Mouse (Mus musculus): ENCODE results near the gene Nkx2-5. TPM values are rescaled to one million over a fixed set of nuclear protein-coding genes. Genes with fewer than 3 reads are reported as not detected.

The Nkx2-5 gene
- polyA plus RNA-seq, 1 experiment = 11.4 TPM

GRCm38 (mm10) chr17:26838911-26839717 is 5.7 kb downstream of the Nkx2-5 start:
- 4% methylated on average over 85 of the region's 87 CpGs for WGBS
- H3K27me3 ChIP-seq (ENCODE audit: control insufficient read depth, insufficient read depth, low read length) = peaks cover 38% of the 10 kb centered on the region; the same call in 1 of the 2 replicates

GRCm38 (mm10) chr17:26838191-26838910 is 6.5 kb downstream of the Nkx2-5 start:
- Histone ChIP-seq H3K4me1 (replicated peaks; ENCODE audit: control insufficient read depth, insufficient read depth, low read length) (no peaks in the 10 kb centered on the region), H3K4me3 (ENCODE audit: control insufficient read depth, insufficient read depth, low read length) (no peak overlapping the region), H3K36me3 (ENCODE audit: control insufficient read depth, insufficient read depth, low read length) (no peaks in the 10 kb centered on the region), H3K27ac (ENCODE audit: control insufficient read depth, insufficient read depth, low read length) (no peak overlapping the region), H3K27me3 (ENCODE audit: control insufficient read depth, insufficient read depth, low read length) (peaks cover 32% of the 10 kb centered on the region; the same call in 1 of the 2 replicates)
- WGBS = 10% methylated on average over 37 of the region's 37 CpGs
- TF ChIP-seq CTCF (IDR thresholded peaks at IDR 0.05; ENCODE audit: borderline replicate concordance, control insufficient read depth, extremely low read depth, insufficient read depth, low read length, poor library complexity) (no peak), POLR2A (IDR thresholded peaks at IDR 0.05; ENCODE audit: control insufficient read depth, extremely low read depth, insufficient read depth, low read length, poor library complexity) (no peak)
- no peak for DNase-seq

More at GRCm38 (mm10) chr17:26838911-26839717, 5.7 kb downstream of the Nkx2-5 start:
- no peak for TF ChIP-seq POLR2A (IDR thresholded peaks at IDR 0.05; ENCODE audit: control insufficient read depth, extremely low read depth, insufficient read depth, low read length, poor library complexity)
- TF ChIP-seq CTCF (IDR thresholded peaks at IDR 0.05; ENCODE audit: borderline replicate concordance, control insufficient read depth, extremely low read depth, insufficient read depth, low read length, poor library complexity) = no peak
- no peak for DNase-seq
- H3K36me3 ChIP-seq (ENCODE audit: control insufficient read depth, insufficient read depth, low read length) = no peaks in the 10 kb centered on the region
- no peaks in the 10 kb centered on the region for H3K4me1 ChIP-seq (replicated peaks; ENCODE audit: control insufficient read depth, insufficient read depth, low read length)
- no peak overlapping the region for H3K4me3 ChIP-seq (ENCODE audit: control insufficient read depth, insufficient read depth, low read length)
- no peak overlapping the region for H3K27ac ChIP-seq (ENCODE audit: control insufficient read depth, insufficient read depth, low read length)

- H3K4me1 ChIP-seq (replicated peaks; ENCODE audit: control insufficient read depth, insufficient read depth, low read length) = no peaks in the 10 kb centered on the region
- H3K27me3 ChIP-seq (ENCODE audit: control insufficient read depth, insufficient read depth, low read length) = peaks cover 28% of the 10 kb centered on the region; the same call in 1 of the 2 replicates
- 9% methylated on average over 7 of the region's 7 CpGs for WGBS
- no peak overlapping the region for H3K27ac ChIP-seq (ENCODE audit: control insufficient read depth, insufficient read depth, low read length)
- no peak overlapping the region for H3K4me3 ChIP-seq (ENCODE audit: control insufficient read depth, insufficient read depth, low read length)
- no peaks in the 10 kb centered on the region for H3K36me3 ChIP-seq (ENCODE audit: control insufficient read depth, insufficient read depth, low read length)
- TF ChIP-seq POLR2A (IDR thresholded peaks at IDR 0.05; ENCODE audit: control insufficient read depth, extremely low read depth, insufficient read depth, low read length, poor library complexity) (no peak), CTCF (IDR thresholded peaks at IDR 0.05; ENCODE audit: borderline replicate concordance, control insufficient read depth, extremely low read depth, insufficient read depth, low read length, poor library complexity) (no peak)
- DNase-seq = no peak
Measured at GRCm38 (mm10) chr17:26837546-26837985, 7.2 kb downstream of the Nkx2-5 start.

- TF ChIP-seq CTCF (IDR thresholded peaks at IDR 0.05; ENCODE audit: borderline replicate concordance, control insufficient read depth, extremely low read depth, insufficient read depth, low read length, poor library complexity) (no peak), POLR2A (IDR thresholded peaks at IDR 0.05; ENCODE audit: control insufficient read depth, extremely low read depth, insufficient read depth, low read length, poor library complexity) (no peak)
- 14% methylated on average over 19 of the region's 19 CpGs for WGBS
- H3K27ac ChIP-seq (ENCODE audit: control insufficient read depth, insufficient read depth, low read length) = no peak overlapping the region
- no peaks in the 10 kb centered on the region for H3K4me1 ChIP-seq (replicated peaks; ENCODE audit: control insufficient read depth, insufficient read depth, low read length)
- H3K4me3 ChIP-seq (ENCODE audit: control insufficient read depth, insufficient read depth, low read length) = no peak overlapping the region
- H3K36me3 ChIP-seq (ENCODE audit: control insufficient read depth, insufficient read depth, low read length) = no peaks in the 10 kb centered on the region
- no peak for DNase-seq
- peaks cover 23% of the 10 kb centered on the region; the same call in 1 of the 2 replicates for H3K27me3 ChIP-seq (ENCODE audit: control insufficient read depth, insufficient read depth, low read length)
Measured at GRCm38 (mm10) chr17:26836786-26837545, 7.8 kb downstream of the Nkx2-5 start.

GRCm38 (mm10) chr17:26836377-26836776 is 8.4 kb downstream of the Nkx2-5 start:
- Histone ChIP-seq H3K27ac (ENCODE audit: control insufficient read depth, insufficient read depth, low read length) (no peak overlapping the region), H3K4me1 (replicated peaks; ENCODE audit: control insufficient read depth, insufficient read depth, low read length) (no peaks in the 10 kb centered on the region), H3K27me3 (ENCODE audit: control insufficient read depth, insufficient read depth, low read length) (peaks cover 23% of the 10 kb centered on the region; the same call in 1 of the 2 replicates), H3K36me3 (ENCODE audit: control insufficient read depth, insufficient read depth, low read length) (no peaks in the 10 kb centered on the region), H3K4me3 (ENCODE audit: control insufficient read depth, insufficient read depth, low read length) (no peak overlapping the region)
- no peak for TF ChIP-seq CTCF (IDR thresholded peaks at IDR 0.05; ENCODE audit: borderline replicate concordance, control insufficient read depth, extremely low read depth, insufficient read depth, low read length, poor library complexity)
- TF ChIP-seq POLR2A (IDR thresholded peaks at IDR 0.05; ENCODE audit: control insufficient read depth, extremely low read depth, insufficient read depth, low read length, poor library complexity) = no peak
- DNase-seq = no peak
- 39% methylated on average over 5 of the region's 5 CpGs for WGBS

- no peak overlapping the region for H3K4me3 ChIP-seq (ENCODE audit: control insufficient read depth, insufficient read depth, low read length)
- TF ChIP-seq CTCF (IDR thresholded peaks at IDR 0.05; ENCODE audit: borderline replicate concordance, control insufficient read depth, extremely low read depth, insufficient read depth, low read length, poor library complexity) (no peak), POLR2A (IDR thresholded peaks at IDR 0.05; ENCODE audit: control insufficient read depth, extremely low read depth, insufficient read depth, low read length, poor library complexity) (no peak)
- H3K4me1 ChIP-seq (replicated peaks; ENCODE audit: control insufficient read depth, insufficient read depth, low read length) = no peaks in the 10 kb centered on the region
- no peak overlapping the region for H3K27ac ChIP-seq (ENCODE audit: control insufficient read depth, insufficient read depth, low read length)
- DNase-seq = no peak
- H3K36me3 ChIP-seq (ENCODE audit: control insufficient read depth, insufficient read depth, low read length) = no peaks in the 10 kb centered on the region
- H3K27me3 ChIP-seq (ENCODE audit: control insufficient read depth, insufficient read depth, low read length) = peaks cover 23% of the 10 kb centered on the region; the same call in 1 of the 2 replicates
- 42% methylated on average over 8 of the region's 8 CpGs for WGBS
Measured at GRCm38 (mm10) chr17:26835956-26836355, 8.9 kb downstream of the Nkx2-5 start.
